Mouse (Mus musculus) mature B cell (primary cell): Measurements from ENCODE around the gene Spns3.

Experiments
- in situ Hi-C: fragments of 300-500 bp; cut with MboI; formaldehyde crosslinking; loops from 2 replicates; pipeline ENCODE4 v1.14.3; 2019

Spns3 gene

DNA sequence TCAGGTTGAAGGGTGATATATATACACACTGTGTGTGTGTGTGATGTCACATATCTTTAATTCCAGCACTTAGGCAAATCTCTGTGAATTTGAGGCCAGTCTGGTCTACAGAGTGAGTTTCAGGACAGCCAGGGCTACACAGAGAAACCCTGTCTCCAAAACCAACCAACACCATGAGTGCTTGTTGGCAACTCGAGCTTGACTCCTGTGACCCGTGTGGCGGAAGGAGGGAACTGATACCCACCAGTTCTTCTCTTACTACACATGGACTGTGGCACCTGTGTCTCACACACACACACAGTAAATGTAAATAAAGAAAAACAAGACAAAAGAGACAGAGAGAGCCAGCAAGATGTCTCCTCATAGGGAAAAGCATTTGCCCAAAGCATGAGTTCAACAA, 10.4 kb upstream of the Spns3 start:
- in situ Hi-C loops = loop anchor here (10.0 kb wide), 1 partner anchor 216 kb away; no protein-coding TSS in a partner anchor

GRCm38 (mm10) chr11:72558155-72558554, 7.8 kb upstream of the Spns3 start:
- in situ Hi-C loops = no loop called here

DNA sequence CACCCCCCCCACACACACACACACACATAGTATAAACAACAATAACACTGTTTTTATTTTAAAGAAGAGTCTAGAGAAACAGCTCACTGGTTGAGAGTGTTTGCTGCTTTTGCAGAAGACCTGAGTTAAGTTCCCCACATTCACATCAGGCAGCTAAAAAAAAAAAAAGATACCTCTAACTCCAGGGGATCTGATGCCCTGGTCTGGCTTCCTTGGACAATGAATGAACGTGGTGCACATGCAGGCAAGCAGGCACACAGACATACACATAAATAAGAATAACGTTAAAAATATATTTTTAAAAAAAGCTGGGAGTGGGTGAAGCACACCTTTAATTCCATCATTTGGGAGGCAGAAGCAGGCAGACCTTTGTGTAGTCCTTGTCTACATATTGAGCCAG, 6.6 kb upstream of the Spns3 start:
- in situ Hi-C loops = no loop called here

- in situ Hi-C loops = no loop called here
Observed at GRCm38 (mm10) chr11:72556470-72556869, 6.2 kb upstream of the Spns3 start.

DNA sequence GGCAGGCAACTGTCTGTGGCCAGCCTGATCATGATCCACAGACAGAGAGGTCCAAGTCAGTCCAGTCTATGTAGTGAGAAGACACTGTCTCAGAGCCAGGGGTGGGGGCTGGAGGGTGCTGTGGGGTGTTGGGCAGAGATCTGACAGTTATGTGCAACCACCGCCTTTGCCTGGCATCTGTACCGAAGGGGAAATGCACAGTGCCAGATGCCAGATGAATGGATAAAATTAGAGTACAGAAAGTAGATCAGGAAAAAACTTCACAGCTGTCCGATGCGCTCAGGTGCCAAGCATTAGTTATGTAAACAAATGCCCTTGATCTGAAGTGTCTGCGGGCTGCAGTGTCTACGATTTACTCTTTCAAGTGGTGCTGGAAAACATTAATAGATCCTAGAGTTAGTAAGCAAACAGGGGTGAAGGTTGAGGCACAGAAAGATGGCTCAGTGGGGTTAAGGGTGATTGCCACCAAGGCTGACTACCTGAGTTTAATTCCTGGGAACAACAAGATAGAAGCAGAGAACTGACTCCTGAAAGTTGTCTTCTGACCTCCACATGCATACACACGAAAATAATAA, 1.3 kb upstream of the Spns3 start:
- in situ Hi-C loops = no loop called here

DNA sequence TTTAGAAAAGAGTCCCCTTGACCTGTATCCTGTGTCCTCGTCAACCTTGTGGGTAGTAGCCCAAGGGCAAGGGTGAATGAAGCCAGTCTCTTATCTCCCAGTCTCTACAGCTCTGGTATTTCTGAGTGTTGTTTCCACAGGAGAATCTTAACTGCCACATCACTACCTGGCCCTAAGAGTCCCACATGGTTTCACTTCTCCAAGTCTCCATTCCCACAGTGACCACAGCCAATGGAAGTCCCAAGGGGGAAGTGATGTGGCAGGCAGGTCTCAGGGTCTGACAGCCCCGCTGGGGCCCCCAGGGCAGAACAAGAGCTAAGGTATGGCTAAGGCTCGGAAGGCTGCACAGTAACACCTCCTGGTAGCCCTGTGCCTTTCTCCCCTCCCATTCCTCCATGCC, 3.1 kb downstream of the Spns3 start:
- in situ Hi-C loops = loop anchor here (10.0 kb wide), 1 partner anchor 52 kb away; no protein-coding TSS in a partner anchor

GRCm38 (mm10) chr11:72544716-72545115, 5.6 kb downstream of the Spns3 start:
- in situ Hi-C loops = loop anchor here (10.0 kb wide), 1 partner anchor 50 kb away; no protein-coding TSS in a partner anchor

DNA sequence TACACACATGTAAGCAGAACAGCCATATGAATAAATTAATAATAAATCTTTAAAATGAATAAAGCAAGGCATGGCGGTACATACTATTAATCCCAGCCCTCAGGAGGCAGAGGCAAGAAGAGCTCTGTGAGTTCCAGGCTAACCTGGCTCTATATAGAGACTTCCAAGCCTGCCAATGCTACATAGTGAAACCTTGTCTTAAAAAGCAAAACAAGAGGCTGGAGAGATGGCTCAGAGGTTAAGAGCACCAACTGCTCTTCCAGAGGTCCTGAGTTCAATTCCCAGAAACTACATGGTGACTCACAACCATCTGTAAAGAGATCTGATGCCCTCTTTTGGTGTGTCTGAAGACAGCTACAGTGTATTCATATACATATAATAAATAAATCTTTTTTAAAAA, 6.6 kb downstream of the Spns3 start:
- in situ Hi-C loops = loop anchor here (10.0 kb wide), 1 partner anchor 49 kb away; no protein-coding TSS in a partner anchor

GRCm38 (mm10) chr11:72542586-72542985, 7.7 kb downstream of the Spns3 start:
- in situ Hi-C loops = loop anchor here (10.0 kb wide), 1 partner anchor 48 kb away; no protein-coding TSS in a partner anchor

DNA sequence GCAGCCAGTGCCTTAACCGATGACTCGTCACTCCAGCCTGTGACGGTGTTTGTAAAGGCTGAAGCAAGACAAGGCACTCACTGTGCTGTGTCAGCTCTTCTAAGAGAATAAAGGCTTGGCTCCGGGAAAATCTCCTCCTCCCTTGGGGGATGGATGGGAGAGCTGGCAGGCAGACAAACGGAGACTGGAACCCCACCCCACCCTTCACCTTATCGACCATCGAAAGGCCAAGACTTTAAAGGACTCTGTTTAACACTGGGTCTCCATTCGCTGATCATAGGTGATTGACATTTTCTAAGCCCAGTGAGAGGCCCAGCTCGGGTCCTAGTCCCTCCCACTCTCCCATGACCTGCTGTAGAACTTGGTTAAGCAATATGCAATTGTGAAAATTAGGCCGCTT, 8.4 kb downstream of the Spns3 start:
- in situ Hi-C loops = loop anchor here (10.0 kb wide), 1 partner anchor 47 kb away; no protein-coding TSS in a partner anchor

DNA sequence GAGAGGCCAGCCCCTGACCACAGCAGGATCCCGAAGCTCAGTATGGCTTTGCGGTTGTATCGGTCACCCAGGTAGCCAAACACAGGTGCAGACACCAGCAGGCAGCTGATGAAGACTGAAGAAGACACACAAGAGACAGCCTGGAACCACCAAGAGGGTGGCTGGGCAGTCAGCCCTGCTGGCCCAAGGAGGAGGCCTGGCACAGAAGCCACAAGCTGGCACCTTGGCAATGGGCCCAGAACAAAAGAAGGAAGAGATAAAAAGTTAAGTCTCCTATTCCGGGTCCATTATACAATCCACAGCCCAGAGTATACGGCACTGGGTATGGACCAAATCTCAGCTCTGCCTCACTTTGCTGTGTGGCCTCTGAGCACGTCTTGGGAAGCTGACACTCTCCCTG, 9.9 kb downstream of the Spns3 start:
- in situ Hi-C loops = loop anchor here (10.0 kb wide), 1 partner anchor 46 kb away; no protein-coding TSS in a partner anchor

GRCm38 (mm10) chr11:72538811-72539210, 11.5 kb downstream of the Spns3 start:
- in situ Hi-C loops = no loop called here

GRCm38 (mm10) chr11:72538037-72538755, 12.1 kb downstream of the Spns3 start:
- in situ Hi-C loops = no loop called here

GRCm38 (mm10) chr11:72537503-72537902, 12.8 kb downstream of the Spns3 start:
- in situ Hi-C loops = no loop called here

GRCm38 (mm10) chr11:72535519-72535918, 14.8 kb downstream of the Spns3 start:
- in situ Hi-C loops = no loop called here

- in situ Hi-C loops = no loop called here
Observed at GRCm38 (mm10) chr11:72532890-72533289, 17.4 kb downstream of the Spns3 start.

DNA sequence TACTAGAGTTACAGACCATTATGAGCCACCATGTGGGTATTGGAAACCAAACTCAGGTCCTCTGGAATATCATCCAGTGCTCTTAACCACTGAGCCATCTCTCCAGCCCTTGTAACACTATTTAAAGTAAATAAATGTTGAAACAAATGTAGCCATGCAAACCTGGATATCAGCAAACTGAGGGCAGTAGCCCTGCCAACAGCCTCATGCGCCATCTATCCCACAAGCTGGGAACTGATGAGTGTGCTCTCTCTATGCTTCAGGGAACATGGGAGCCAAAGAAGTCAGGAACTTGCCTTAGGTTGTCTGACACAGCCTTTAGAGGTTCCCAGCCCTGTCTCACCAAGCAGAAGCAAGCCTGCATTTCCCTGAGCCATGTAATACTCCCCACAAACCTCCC, 18.7 kb downstream of the Spns3 start:
- in situ Hi-C loops = no loop called here

GRCm38 (mm10) chr11:72531144-72531543, 19.2 kb downstream of the Spns3 start:
- in situ Hi-C loops = no loop called here

DNA sequence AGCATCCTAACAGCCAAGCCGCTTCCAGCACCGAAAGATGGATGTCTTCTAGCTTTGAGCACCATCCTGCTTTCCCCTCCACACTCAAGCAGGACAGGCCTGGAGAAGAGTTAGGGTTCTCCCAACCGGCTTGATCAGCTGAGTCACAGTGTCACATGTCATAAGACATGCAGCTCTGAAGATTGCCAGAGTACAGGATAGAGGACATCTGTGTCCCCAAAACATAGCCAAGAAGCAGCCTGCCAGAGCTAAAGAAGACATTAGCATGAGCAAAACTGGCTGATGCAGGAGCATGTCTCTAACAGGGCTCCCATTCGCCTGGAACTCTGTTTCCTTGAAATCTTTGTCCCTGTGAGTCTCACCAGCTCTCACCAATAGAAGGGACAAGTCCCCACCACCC, 24.1 kb downstream of the Spns3 start:
- in situ Hi-C loops = no loop called here

DNA sequence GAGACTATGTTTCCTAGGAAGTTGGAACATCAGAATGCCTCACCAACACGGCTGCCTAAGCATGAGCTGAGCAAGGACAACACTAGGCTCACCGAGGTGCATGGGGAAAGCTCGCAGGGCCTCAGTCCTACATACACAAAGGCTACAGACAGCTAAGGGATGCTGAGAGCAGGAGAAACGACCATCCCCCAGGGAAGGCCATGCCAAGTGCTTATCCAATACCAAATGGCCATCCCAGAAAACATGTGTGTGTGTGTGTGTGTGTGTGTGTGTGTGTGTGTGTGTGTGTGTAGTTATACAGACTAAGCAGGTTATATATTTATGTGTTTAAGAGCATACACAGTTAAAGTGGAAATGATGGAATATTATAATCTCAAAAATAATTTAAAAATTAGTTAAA, 26.6 kb downstream of the Spns3 start:
- in situ Hi-C loops = no loop called here

DNA sequence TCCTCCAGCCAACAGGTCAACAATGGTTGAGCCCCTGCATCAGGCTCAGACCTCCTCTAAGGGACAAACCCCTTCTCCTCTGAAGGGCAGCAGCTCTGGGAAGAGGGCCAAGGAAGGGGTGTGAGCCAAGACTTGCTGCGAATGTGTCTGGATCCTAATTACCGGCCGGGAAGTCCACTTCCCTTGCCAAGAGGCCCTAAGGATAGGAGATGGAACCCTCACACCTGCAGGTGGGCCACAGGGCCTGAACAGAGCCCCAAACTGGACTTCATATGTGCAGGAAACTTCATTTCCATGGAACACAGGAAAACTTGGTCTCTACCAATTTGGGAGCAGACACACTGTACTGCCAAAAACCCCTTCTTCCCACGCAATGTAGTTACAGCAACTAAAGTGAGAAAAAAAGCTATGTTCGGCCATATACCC, 27.7 kb downstream of the Spns3 start:
- in situ Hi-C loops = no loop called here

DNA sequence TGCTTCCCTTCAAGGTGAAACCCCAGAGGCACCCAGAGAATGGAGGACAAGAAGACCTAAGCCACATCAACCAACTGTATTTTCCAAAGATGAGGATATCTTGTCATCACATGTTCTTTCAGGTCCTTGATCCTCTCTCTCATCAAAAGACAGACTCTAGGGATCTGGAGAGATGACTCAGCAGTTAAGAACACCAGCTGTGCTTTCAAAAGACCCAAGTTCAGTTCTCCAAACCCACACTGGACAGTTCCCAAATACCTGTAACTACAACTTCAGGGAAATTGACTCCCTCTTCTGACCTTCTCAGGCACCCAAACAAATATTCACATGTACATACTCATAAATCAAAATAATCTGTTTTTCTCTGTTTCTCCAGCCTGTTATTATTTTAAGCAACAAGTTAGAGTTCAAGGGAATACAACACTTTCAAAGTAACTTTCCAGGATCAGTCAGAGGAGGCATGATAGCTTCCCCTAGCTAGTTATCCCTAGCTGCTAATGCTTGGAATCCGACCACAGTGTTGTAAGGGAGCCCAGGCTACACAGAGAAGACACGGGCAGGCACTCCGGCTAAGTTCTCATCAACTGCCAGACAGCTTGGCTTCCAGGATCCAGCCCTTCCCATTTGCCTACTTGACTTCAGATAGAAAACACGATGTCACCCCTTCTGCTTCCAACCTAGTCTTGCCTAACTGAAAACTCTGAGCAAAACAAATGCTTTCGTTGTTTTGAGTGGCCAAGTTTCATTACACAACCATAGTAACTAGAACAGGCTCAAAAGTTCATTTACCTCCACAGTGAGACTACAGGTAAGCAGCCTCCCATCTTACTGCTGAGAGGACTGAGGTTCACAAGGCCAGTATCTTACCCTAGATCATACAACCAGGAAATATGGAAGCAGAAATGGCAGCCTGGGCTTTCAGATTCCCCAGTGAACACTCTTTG, 28.4 kb downstream of the Spns3 start:
- in situ Hi-C loops = no loop called here
